Mouse (Mus musculus): Measurements from ENCODE around the gene Syp.

The Syp gene

DNA sequence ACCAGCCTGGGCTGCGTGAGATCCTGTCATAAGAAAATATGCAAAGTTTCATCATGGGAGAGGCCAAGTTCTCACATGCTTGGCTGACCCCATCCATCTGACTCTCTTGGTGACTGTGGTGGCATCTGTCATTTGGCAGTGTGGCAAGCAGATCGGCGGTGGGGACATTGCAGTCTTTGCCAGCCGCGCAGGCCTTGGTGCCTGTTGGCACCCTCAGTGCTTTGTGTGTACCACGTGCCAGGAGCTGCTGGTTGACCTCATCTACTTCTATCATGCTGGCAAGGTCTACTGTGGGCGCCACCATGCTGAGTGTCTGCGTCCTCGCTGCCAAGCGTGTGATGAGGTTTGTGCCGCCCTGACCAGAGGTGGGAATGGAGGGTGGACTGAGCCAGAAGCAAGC lies 26.5 kb downstream of the Syp start:
- DNase-seq, result no peak

DNA sequence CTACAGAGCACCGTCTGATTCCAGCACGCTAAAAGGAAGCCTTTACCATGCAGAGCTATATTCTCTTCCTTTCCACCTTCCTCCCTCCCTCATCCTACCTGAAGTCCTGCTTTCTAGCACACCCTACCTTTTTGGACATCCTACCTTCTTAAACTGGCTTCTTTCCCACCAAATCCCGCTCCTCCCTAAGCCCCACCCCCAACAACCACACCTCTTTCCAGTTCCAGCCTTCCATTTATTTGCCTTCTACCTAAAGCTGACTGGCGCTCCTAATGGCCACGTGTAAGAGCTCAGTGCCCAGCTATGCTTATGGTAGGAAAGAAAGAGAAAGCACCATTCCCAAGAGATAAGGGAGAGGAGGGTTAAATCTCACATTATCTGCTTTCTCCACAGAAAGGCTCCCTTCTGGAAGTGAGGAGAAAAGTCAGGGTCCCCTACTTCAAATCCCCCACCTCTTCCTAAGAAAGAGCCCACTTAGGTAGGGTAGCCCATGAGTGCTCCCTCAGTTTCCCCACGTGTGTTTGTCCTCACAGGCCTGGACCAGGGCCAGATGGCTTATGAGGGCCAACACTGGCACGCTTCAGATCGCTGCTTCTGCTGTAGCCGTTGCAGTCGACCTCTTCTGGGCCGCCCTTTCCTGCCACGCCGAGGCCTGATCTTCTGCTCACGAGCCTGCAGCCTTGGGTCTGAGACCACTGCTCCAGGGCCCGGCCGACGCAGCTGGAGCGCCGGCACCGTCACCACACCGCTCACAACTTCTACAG lies 27.6 kb downstream of the Syp start:
- DNase-seq, result no peak

DNA sequence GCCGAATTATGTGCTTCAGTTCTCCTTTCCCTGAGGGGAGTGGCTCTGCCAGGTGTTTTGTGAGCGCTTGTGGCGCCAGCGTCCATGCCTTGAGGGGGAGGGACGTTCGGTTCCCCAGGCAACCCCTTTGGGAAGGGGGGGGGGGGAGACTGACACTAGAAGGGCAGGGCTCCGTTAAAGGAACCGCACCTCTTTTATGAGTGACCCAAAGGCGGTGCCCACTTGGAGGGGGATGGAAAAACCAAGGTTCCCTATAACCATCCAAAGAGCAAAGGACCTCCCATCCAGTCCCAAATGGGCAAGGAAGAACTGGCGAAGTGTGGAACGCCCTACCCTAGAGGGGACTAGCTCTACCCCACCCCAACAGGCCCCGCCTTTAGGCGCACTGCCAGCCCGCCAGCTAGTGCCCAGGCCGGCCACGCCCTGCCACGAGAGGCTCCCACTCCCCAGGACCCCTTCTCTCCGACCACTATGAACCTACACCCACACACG lies 32.2 kb downstream of the Syp start:
- peak; percentile 61 for DNase-seq

DNA sequence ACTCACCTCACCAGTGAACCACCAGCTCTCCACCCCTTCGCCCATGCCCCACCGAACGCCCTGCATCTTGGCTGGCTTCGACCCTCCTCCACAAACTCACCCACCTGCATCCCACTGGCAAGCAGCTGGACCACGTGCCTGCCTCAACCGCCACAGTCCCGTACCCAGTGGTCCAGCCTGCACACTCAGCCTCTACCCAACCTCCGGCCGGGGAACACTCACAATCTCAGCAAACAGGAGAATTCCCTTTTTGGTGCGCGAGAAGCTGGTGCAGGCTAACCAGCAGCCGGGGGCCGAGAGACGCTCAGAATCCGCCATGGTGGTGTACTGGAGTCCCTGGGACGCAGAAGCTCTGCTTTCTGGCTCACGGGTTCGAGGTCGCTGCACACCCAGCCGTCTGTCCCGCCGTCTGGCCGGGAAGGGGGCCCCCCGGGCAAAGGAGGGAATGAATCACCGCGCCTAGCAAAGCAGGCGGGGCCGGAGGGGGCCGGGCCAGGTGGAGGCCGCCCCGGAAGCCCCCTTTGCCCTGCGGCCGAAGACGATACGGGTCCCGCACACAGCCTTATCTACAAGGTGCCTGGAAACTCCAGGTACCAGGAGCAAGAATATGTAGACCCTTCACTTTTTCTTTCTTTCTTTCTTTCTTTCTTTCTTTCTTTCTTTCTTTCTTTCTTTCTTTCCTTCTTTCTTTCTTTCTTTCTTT lies 32.8 kb downstream of the Syp start, which contains the start of gene Plp2:
Plp2 (minus strand) TSS at position 470 of the 703 bp plus-strand sequence.
- DNase-seq, result no peak

DNA sequence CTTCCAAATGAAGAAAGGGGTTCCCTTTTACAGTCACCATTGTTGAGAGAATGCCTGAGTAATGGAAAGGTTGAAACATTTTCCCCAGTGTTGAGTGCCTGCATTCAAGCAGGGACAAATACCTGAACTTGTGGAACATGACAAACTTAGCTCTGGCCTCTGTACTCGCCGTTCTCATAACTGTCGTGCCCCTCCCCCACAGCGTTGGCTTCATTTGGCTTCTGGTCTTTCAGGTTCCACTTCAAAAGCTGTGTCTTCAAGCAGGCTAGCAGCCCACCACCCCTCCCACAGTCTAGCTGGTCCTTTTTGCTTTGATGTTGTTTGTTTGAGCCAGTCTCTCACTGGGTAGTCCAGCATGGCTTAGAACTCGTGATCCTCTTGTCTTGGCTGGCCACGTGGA lies 34.5 kb downstream of the Syp start:
- no peak for DNase-seq

DNA sequence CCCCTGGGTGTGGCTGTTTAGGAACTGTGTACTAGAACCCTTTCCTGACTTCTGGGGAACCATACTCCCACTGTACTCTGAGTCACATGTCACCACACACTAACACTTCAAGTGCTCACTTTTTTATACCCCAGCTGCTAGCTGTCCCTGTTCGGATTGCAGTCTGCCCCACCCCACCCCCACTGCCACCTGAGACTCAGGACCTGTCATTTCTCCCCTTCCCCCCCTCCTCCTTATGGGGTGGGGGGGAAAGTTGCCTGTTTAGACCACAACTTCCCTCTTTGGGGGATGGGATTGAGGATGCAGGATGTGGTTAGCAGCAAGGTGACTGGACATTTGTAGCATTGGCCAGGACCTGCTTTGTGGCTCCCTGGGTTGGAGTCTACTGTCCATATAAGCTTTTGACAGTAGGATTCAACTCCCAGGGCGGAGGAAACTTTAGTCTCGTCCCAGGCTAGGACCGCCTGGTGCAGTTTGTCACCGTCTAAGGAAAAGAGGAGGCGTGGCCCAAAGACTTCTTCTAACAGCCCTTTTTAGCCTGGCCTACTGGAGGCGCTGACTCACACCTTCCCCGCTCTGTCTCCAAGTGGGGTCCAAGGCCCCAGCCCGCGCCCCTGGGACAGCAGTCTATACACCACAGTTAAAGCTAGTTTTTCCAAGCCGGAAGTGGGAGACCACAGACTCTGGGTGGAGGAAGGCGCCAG lies 35.5 kb downstream of the Syp start:
- DNase-seq, result no peak

DNA sequence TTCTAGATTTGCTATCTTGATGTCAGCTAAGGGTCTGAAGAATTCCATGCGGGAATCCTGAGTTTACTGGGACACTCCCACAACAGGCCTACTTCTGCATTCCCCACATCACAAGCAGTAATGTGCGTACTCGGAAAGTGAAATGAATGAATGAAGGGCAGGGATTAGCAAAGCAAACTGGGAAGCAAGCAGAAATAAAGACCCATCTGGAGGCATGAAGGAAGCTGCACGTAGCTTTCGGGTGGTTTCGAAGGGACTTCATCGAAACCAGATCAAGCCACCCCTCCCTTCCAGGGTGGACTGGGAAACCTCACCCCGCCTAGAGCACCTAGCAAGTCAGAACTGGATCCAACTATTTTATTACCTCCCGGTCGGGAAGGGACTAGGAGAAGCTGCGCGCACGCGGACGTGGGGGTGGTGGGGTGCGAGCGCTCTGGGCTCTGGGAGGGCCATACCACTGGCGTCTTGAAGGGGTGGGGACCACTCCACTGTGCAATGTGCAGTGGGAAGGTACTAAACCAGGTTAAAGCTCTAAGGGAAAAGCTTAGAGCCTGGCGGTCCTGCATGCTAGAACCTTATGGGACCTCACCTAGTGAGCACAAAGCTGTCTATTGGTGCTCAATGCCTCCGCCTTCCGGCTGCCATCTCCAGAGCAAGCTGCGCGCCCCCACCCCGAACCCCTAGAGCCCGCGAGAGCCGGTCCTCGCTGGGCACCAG lies 36.2 kb downstream of the Syp start:
- DNase-seq, result no peak

DNA sequence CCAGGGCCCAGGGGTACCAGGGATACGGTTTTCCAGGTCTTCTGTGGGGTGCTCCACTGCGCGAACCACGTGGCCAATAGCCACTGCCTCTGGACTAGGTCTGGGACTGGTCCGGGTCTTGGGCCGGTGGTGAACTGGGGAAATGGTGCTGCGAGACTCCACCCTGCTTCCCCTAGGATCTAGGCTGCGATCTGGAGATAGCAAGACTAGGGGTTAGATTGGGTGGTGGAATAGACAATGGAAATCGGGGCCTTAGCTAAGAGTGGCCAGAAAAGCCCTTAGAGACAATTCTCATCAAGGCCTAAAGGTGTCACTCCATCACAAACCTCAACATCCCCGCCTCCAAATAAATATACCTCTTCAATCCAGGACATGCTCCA lies 36.7 kb downstream of the Syp start:
- DNase-seq, result no peak

DNA sequence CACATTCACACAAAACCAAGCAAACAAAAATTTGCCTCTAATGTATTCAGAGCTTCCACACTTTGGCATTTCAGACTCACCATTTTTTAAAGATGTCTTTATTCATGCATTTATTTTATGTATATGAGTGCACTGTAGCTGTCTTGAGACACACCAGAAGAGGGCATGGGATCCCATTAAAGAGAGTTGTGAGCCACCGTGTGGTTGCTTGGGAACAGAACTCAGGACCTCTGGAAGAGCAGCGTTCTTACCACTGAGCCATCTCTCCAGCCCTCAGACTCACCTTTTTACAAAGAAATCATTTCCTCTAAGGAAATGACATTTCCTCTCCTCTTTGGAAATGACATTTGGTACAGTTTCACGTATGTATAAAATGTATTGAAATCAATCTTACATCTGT lies 40.7 kb downstream of the Syp start:
- no peak for DNase-seq

DNA sequence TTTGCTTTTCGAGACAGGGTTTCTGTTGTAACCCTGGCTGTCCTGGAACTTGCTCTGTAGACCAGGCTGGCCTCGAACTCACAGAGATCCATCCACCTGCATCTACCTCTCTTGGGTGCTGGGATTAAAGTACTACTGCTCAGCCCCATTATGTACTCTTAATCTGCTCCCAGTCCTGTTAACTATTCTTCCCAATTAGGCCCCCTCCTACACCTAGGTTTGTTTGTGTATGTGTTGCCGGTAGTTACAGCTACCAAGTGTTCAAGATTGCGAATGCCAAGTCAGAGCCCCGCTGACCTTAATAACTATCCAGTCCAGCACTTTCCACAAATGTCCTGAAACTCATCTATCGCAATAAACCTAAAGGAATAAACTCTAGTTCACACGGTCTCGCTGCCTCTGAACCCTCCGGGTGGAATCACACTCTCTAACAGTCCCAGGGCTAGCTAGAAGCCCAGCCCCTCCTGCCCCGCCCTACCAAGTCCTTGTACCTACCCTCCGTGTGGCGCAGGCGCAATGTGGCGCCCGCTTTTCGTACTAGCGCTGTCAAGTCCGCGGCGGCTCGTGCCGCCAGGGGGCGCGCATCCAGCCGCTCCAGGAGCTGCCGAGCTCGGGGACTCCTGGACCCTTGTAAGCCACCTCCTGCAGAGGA lies 41.3 kb downstream of the Syp start:
- peak; percentile 82 for DNase-seq

DNA sequence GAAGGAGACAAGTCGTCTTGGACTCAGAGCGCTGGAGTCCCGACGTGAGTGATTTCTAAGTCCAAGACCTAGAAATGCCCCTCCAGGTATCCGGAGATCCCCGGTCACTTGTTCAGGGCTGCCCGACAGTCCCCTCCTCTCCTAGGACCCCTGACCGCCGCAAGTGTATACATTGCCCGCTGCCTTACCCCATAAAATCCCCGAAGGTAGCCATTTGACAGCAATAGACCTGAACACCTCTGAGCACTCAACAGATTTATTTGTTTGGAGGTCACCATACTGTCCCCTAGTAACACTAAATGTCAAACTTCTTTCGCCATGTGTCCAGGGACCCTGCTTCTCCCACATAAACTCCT lies 41.8 kb downstream of the Syp start:
- no peak for DNase-seq

DNA sequence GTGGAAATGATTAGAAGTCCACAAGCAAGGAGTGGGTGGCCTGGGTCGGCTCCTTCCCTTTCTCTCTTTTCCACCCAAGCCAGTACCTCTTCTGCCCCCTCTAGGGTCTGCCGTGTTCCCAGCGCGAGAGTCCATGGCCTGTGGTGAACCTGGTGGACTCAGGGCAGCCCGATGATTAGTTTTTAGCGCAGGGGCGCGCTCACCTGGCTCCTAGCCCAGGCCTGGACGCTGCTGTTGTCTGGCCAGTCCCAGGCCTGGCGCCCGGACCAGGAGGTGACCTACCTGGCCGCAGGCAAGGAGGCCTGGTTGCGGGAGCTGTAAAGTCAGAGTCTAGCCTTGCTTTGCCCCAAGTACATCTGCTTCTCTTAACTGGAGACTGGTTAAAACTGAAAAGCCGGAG lies 42.6 kb downstream of the Syp start, which contains the start of gene Magix:
Magix (minus strand) TSS at position 388 of the 400 bp plus-strand sequence.
- DNase-seq, result no peak

DNA sequence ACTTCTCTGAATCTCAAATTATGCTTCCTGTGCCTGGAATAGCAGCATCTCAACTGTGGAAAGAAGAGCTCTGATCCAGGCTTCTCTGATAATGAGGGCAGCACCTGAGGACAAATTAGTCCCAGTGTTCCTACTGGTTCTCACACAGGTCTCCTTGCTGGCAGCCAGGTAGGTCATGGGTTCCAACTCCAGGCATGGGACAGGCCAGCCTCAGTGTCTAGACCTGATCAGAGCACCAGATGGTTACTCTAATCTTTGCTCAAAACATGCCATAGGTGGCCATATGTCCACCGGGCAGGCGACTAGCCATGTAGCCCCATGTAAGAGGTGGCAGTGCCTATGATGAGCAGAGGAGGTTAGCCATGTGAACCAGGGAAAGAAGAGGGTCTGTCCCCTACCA lies 50.0 kb downstream of the Syp start:
- no peak for DNase-seq

DNA sequence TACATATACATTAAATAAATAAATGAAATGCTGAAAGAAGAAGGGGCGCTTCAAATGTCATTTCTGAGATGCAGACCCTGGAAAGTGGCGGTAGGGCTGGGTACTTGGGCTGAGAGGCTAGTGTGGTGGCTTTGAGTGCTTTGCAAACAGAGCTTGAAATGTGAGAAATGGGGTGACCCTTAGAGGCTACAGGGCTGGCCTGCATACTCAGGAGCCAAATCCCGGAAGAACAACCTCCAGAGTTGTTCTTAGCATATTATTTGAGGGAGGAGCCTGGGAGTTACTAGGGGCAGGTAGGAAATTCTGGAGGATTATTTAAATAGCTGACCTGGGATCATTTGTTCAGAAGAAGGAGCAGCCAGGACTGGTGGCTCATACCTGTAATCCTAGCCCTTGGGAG lies 52.2 kb downstream of the Syp start:
- no peak for DNase-seq

DNA sequence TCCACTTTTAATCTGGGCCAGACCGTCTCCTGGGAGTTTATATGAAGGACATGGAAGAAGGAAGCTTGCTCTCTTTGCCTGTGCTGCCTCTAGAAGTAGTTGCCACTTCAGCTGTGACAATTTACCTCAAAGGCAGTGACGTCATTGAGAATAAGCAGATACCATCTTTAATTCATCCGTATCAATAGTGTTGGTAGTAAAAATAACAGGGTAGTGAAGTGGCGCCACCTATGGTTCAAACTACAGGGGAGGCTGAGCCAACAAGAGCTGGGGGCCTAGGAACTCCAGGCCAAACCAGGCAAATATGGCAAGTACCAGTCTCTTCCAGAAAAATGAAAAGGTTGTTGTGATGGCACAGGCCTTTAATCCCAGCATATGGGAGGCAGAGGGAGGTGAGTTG lies 54.6 kb downstream of the Syp start:
- DNase-seq, result no peak

DNA sequence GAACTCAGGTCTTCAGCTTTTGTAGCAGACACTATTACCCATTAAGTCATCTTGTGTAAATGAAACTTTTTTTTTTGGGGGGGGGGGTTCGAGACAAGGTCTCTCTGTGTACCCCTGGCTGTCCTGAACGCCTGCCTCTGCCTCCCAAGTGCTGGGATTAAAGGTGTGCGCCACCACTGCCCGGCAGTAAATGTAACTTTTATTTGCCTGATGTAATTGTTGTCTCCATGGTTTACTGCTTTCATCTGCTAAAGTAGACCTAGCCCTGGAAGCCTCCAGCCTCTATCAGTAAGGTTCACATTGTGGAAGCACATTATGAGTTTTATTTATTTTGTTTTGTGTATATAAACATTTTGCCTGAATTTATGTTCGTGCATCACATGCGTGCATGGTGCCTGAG lies 58.2 kb downstream of the Syp start:
- no peak for DNase-seq

DNA sequence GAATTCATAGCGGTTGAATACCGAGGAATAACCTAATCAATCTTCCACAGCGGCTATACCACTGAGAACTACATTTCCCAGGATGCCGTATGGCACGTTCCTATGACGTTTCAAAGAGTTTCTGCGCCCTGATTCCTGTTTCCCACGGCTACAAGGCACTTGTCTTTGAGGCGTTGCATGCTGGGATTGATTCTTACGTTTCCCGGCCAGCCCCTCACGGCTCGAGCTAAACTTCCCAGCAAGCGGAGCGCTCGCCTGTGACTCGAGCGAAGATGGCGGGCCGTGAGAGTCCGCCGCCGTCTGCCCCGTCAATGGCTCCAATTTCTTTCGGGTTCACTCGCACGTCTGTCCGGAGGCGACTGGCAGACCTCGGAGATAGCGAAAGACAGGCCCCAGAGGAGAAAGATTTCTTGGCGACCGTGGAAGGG lies 58.7 kb downstream of the Syp start, which contains the start of gene Gpkow:
Gpkow (plus strand) TSS at position 178 of the 428 bp plus-strand sequence.
- peak; percentile 64 for DNase-seq
